Mouse (Mus musculus): ENCODE results near the gene Klhdc8b.

The Klhdc8b gene

GRCm38 (mm10) chr9:108451519-108452160, 9.7 kb downstream of the Klhdc8b start:
- no peak for DNase-seq (ENCODE audit: low read depth)

- DNase-seq (ENCODE audit: low read depth) = no peak
Measured at GRCm38 (mm10) chr9:108451170-108451493, 10.2 kb downstream of the Klhdc8b start.

- DNase-seq (ENCODE audit: low read depth) = no peak
Measured at GRCm38 (mm10) chr9:108450292-108451169, 10.8 kb downstream of the Klhdc8b start.

GRCm38 (mm10) chr9:108449860-108450259, 11.5 kb downstream of the Klhdc8b start:
- no peak for DNase-seq (ENCODE audit: low read depth)

GRCm38 (mm10) chr9:108445125-108445524, 16.3 kb downstream of the Klhdc8b start:
- DNase-seq (ENCODE audit: low read depth) = peak; percentile 41

- no peak for DNase-seq (ENCODE audit: low read depth)
Measured at GRCm38 (mm10) chr9:108441236-108441919, 20.0 kb downstream of the Klhdc8b start.

GRCm38 (mm10) chr9:108440485-108440884, 20.9 kb downstream of the Klhdc8b start:
- no peak for DNase-seq (ENCODE audit: low read depth)

- no peak for DNase-seq (ENCODE audit: low read depth)
Measured at GRCm38 (mm10) chr9:108439176-108439575, 22.2 kb downstream of the Klhdc8b start.

GRCm38 (mm10) chr9:108436182-108436581, 25.2 kb downstream of the Klhdc8b start, which contains the start of gene BC048562:
Gene BC048562 (plus strand): TSS chr9:108436482.
- no peak for DNase-seq (ENCODE audit: low read depth)

GRCm38 (mm10) chr9:108431431-108432067, 29.8 kb downstream of the Klhdc8b start:
- DNase-seq (ENCODE audit: low read depth) = no peak

GRCm38 (mm10) chr9:108428384-108428783, 33.0 kb downstream of the Klhdc8b start, which contains the start of gene Ccdc36:
Gene Ccdc36 (minus strand): TSS chr9:108428484.
- DNase-seq (ENCODE audit: low read depth) = no peak

- peak; percentile 21 for DNase-seq (ENCODE audit: low read depth)
Measured at GRCm38 (mm10) chr9:108412221-108412620, 49.2 kb downstream of the Klhdc8b start.

GRCm38 (mm10) chr9:108411381-108411942, 49.9 kb downstream of the Klhdc8b start:
- no peak for DNase-seq (ENCODE audit: low read depth)

- no peak for DNase-seq (ENCODE audit: low read depth)
Measured at GRCm38 (mm10) chr9:108409535-108409934, 51.8 kb downstream of the Klhdc8b start.

GRCm38 (mm10) chr9:108404451-108404850, 56.9 kb downstream of the Klhdc8b start:
- DNase-seq (ENCODE audit: low read depth) = no peak

GRCm38 (mm10) chr9:108403081-108403480, 58.3 kb downstream of the Klhdc8b start:
- no peak for DNase-seq (ENCODE audit: low read depth)

GRCm38 (mm10) chr9:108401186-108401960, 60.0 kb downstream of the Klhdc8b start:
- DNase-seq (ENCODE audit: low read depth) = no peak

GRCm38 (mm10) chr9:108398324-108398723, 63.1 kb downstream of the Klhdc8b start:
- DNase-seq (ENCODE audit: low read depth) = no peak
